Mouse (Mus musculus): Measurements from ENCODE around the gene Zfp945.
"Not testable (repeated sequence)": the region's sequence is repeated elsewhere in the genome, so short reads cannot be mapped to it uniquely, and the experiment has no call there.

Gene Zfp945

DNA sequence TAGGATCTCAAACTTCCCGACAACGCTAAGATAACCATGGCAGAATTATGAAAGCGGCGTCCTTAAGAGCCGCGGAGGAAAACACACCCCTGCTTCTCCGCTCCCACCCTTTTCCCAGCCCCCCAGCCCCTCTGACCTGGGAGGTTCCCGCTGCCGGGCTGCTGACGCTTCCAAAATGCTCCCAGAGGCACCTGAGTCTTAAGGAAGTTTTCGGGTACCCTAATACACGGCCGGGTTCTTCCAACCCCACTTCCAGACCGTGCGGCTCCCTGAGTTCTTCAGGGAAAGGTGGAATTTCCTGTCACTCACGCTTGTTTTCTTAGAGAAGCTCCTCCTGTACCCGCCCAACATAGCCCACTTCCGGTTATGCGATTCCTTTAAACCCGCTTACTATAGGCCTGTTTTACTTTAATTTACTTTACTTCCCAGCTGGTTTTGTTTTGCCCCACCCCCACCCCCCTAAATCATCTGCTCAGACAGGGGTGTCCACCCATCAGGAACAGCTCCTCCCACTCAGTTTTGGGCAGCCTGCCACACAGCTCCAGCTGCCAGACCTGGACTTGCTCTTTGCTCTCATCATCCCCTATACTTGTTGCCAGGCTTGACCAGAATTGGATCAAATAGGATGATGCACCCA is at the start of gene Zfp945:
TSS of gene Zfp945 (minus strand) at position 290 of the 637 bp plus-strand sequence.
- peak within 1 kb of the TSS; percentile 90 for H3K4me3 ChIP-seq (replicated peaks; ENCODE audit: low read length)
- H3K36me3 ChIP-seq (ENCODE audit: insufficient read depth, low read length): peaks cover 32% of the 10 kb centered on the region
- TF ChIP-seq NANOG (IDR thresholded peaks at IDR 0.05; ENCODE audit: borderline replicate concordance, low read length) (no peak), POU5F1 (IDR thresholded peaks at IDR 0.05; ENCODE audit: borderline replicate concordance, low read length) (no peak), CTCF (conservative IDR thresholded peaks at IDR 0.05; ENCODE audit: low read length) (no peak)
- no peaks in the 10 kb centered on the region for H3K9me3 ChIP-seq (ENCODE audit: low read length)
- peaks cover 18% of the 10 kb centered on the region for H3K4me1 ChIP-seq (replicated peaks; ENCODE audit: low read depth, low read length)
- H3K27me3 ChIP-seq (ENCODE audit: insufficient read depth, low read length): no peaks in the 10 kb centered on the region

DNA sequence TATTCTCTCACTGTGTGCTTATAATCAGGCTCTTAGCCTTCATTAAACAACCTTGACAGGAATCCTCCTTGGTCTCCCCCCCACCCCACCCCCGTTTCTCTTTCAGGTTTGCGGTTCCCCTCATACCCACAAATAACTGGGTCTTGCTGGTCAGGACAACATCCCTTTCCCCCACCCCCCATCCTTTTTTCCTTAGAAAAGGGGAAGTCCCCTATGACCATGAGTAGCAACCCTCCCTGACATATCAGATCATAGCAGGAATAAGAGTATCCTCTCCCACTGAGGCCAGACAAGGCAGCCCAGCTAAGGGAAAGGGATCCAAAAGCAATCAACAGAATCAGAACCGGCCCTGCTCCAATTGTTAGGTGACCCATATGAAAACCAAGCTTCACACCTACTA is 21.4 kb upstream of the Zfp945 start:
- no peaks in the 10 kb centered on the region for H3K36me3 ChIP-seq (ENCODE audit: insufficient read depth, low read length)
- TF ChIP-seq CTCF (conservative IDR thresholded peaks at IDR 0.05; ENCODE audit: low read length) (no peak), POU5F1 (IDR thresholded peaks at IDR 0.05; ENCODE audit: borderline replicate concordance, low read length) (no peak), NANOG (IDR thresholded peaks at IDR 0.05; ENCODE audit: borderline replicate concordance, low read length) (no peak)
- no peaks in the 10 kb centered on the region for H3K27me3 ChIP-seq (ENCODE audit: insufficient read depth, low read length)
- H3K4me1 ChIP-seq (replicated peaks; ENCODE audit: low read depth, low read length): peaks cover 9% of the 10 kb centered on the region
- H3K4me3 ChIP-seq (replicated peaks; ENCODE audit: low read length): no peak overlapping the region
- H3K9me3 ChIP-seq (ENCODE audit: low read length): peaks cover 7% of the 10 kb centered on the region; the same call in 1 of the 2 replicates

DNA sequence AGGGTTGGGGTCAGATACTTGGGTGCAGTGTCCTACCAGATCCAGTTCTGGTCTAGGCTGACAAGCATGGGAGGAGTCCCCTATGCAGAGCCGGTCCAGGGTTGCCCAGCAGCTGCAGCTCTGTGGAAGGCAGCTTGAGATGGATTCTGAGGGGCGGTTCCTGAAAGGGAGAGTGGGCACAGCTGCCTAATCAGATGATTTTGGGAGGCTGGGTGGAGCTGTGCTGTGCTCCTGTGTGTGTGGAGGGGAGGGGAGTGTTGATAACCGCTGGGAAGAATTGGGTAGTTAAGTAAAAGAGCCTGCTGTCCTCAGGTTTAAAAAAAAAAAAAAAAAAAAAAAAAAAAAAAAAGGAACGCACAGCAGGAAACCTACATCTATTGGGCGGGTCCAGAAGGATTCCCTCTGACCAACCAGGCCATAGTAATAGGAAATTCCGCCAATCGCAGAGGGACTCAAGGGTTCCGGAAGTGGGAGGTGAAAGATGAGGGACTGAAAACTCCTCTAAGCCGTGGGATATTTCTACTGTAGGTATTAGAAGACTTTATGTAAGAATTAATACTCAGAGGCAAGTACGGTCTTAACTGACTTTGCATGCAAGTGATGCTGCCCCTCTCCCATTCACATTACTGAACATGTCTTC is 17.2 kb upstream of the Zfp945 start:
- no peak overlapping the region; the same call in 1 of the 2 replicates for H3K4me3 ChIP-seq (replicated peaks; ENCODE audit: low read length)
- H3K4me1 ChIP-seq (replicated peaks; ENCODE audit: low read depth, low read length): peaks cover 9% of the 10 kb centered on the region
- no peak for TF ChIP-seq NANOG (IDR thresholded peaks at IDR 0.05; ENCODE audit: borderline replicate concordance, low read length)
- no peak for TF ChIP-seq POU5F1 (IDR thresholded peaks at IDR 0.05; ENCODE audit: borderline replicate concordance, low read length)
- no peak for TF ChIP-seq CTCF (conservative IDR thresholded peaks at IDR 0.05; ENCODE audit: low read length)
- no peaks in the 10 kb centered on the region for H3K36me3 ChIP-seq (ENCODE audit: insufficient read depth, low read length)
- H3K9me3 ChIP-seq (ENCODE audit: low read length): no peaks in the 10 kb centered on the region
- H3K27me3 ChIP-seq (ENCODE audit: insufficient read depth, low read length): no peaks in the 10 kb centered on the region

DNA sequence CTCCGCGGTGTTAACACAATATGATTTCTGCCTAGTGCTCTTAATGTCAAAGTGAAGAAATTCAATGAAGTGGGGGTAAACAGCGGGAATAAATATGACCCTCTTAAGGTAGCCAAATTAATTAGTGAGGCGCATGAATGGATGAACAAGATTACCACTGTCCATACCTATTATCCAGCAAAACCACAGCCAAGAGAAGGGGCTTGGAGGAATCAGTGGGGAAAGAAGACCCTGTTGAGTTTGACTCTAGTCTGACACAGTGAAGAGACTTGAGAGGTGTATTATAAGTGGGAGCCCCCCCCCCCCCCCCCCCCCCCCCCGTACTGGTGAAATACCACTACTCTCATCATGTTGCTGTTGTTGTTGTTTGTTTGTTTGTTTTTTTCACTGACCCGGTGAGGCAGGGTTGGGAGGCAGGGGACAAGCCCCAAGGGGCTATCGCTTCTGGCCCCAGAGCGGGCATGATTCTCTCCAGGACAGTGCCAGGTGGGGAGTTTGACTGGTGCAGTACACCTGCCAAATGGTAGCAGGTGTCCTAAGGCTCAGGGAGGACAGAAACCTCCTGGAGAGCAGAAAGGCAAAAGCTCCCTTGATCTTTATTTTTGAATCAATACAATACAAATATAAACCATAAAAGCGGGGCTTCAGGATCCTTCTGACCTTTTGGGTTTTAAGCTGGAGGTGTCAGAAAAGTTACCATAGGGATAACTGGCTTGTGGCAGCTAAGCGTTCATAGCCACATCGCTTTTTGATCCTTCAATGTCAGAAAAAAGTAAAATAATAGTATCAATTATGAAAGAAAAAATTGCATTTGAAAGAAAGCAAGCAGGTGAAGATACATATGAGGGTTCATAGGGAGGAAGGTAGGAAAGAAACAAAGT is 10.7 kb upstream of the Zfp945 start:
- H3K4me3 ChIP-seq (replicated peaks; ENCODE audit: low read length): peak overlapping the region; percentile 73
- H3K27me3 ChIP-seq (ENCODE audit: insufficient read depth, low read length): no peaks in the 10 kb centered on the region
- H3K4me1 ChIP-seq (replicated peaks; ENCODE audit: low read depth, low read length): peaks cover 4% of the 10 kb centered on the region; the same call in 1 of the 2 replicates
- no peaks in the 10 kb centered on the region for H3K36me3 ChIP-seq (ENCODE audit: insufficient read depth, low read length)
- TF ChIP-seq CTCF (conservative IDR thresholded peaks at IDR 0.05; ENCODE audit: low read length) (no peak), NANOG (IDR thresholded peaks at IDR 0.05; ENCODE audit: borderline replicate concordance, low read length) (no peak), POU5F1 (IDR thresholded peaks at IDR 0.05; ENCODE audit: borderline replicate concordance, low read length) (no peak)
- H3K9me3 ChIP-seq (ENCODE audit: low read length): no peaks in the 10 kb centered on the region

DNA sequence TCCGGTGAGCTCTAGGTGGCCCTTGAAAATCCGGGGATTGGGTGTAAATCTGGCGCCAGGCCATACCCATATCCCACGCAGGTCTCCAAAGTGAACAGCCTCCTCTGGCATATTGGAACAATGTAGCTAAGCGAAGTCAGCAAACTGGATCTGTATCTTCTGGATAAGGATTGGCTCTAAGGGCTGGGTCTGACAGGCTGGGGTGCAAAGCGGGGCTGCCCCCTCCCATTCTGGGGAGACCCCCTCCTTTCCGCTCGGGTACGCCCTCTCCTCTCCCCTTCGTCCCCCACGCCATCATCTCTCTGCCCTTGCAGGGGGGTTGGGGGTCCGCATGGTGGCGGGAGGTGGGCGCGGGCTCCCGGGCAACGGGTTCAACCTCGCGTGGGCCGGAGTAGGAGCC is 9.4 kb upstream of the Zfp945 start:
- Histone ChIP-seq H3K36me3 (ENCODE audit: insufficient read depth, low read length) (no peaks in the 10 kb centered on the region), H3K9me3 (ENCODE audit: low read length) (no peaks in the 10 kb centered on the region), H3K27me3 (ENCODE audit: insufficient read depth, low read length) (no peaks in the 10 kb centered on the region), H3K4me1 (replicated peaks; ENCODE audit: low read depth, low read length) (peaks cover 4% of the 10 kb centered on the region; the same call in 1 of the 2 replicates), H3K4me3 (replicated peaks; ENCODE audit: low read length) (peak overlapping the region; percentile 79)
- TF ChIP-seq POU5F1 (IDR thresholded peaks at IDR 0.05; ENCODE audit: borderline replicate concordance, low read length) (no peak), CTCF (conservative IDR thresholded peaks at IDR 0.05; ENCODE audit: low read length) (no peak), NANOG (IDR thresholded peaks at IDR 0.05; ENCODE audit: borderline replicate concordance, low read length) (no peak)

DNA sequence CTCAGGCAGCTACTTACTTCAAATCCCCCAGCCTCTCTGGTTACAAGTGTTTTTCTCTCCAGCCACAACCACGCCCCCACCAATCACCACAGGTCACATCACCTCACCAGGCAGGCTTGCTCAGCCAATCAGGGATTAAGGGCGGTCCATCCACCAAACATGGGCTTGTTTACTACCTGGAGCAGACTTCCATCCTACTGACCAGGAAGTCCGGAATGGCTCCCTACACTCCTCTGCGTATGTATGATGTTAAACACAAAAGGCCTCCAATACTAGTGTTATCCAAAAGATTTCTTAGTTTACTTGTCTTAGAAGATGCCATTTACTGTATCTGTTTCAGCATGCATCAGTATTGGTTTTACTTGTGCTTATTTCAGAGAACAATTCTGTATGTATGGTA is 8.6 kb upstream of the Zfp945 start:
- H3K4me3 ChIP-seq (replicated peaks; ENCODE audit: low read length): peak overlapping the region; percentile 79
- not testable (repeated sequence) for H3K27me3 ChIP-seq (ENCODE audit: insufficient read depth, low read length); H3K4me1 ChIP-seq (replicated peaks; ENCODE audit: low read depth, low read length); H3K36me3 ChIP-seq (ENCODE audit: insufficient read depth, low read length); H3K9me3 ChIP-seq (ENCODE audit: low read length)

DNA sequence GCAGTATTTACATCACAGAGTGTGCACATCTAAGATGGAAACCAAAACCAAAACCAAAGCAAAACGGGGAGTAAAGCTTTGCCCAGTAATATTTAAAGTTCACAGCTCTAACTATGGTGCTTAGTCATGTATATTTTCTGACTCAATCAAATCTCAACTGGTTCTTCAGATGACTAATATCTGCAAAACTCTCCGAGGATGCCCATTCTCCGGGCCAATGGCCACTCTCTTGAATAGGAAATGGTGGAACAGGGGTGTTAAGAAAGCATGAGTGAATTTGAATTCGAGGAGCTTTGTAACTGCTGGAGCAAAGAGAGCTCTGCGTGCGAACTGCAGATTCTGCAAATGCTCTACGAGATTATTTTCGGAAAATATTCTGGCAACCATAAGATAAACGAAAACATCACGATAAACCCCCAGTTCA is 501 bp downstream of the Zfp945 start:
- Histone ChIP-seq H3K27me3 (ENCODE audit: insufficient read depth, low read length) (no peaks in the 10 kb centered on the region), H3K36me3 (ENCODE audit: insufficient read depth, low read length) (peaks cover 37% of the 10 kb centered on the region), H3K4me3 (replicated peaks; ENCODE audit: low read length) (peak overlapping the region; percentile 90), H3K4me1 (replicated peaks; ENCODE audit: low read depth, low read length) (peaks cover 18% of the 10 kb centered on the region), H3K9me3 (ENCODE audit: low read length) (no peaks in the 10 kb centered on the region)
- TF ChIP-seq CTCF (conservative IDR thresholded peaks at IDR 0.05; ENCODE audit: low read length) (no peak), NANOG (IDR thresholded peaks at IDR 0.05; ENCODE audit: borderline replicate concordance, low read length) (no peak), POU5F1 (IDR thresholded peaks at IDR 0.05; ENCODE audit: borderline replicate concordance, low read length) (no peak)

DNA sequence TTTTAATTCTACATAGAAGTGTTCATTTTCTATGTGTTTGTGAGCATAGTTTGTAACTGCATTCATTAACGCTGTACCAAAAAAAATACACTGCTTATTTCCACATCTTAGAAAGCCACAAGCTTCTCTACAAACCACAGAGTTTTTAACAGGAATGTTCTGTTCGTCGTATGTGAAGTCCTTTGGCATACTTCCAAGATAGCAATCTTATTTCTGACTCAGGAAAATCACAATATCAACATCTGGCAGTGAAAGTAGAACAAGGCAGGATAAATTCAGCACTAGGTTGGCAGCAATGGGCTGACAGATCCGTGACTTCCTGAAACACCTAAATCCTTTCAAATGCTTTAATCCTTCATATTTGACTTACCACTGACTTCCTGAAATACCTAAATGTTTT is 45.8 kb downstream of the Zfp945 start:
- TF ChIP-seq POU5F1 (IDR thresholded peaks at IDR 0.05; ENCODE audit: borderline replicate concordance, low read length) (no peak), CTCF (conservative IDR thresholded peaks at IDR 0.05; ENCODE audit: low read length) (no peak), NANOG (IDR thresholded peaks at IDR 0.05; ENCODE audit: borderline replicate concordance, low read length) (no peak)
- peaks cover 3% of the 10 kb centered on the region for H3K4me1 ChIP-seq (replicated peaks; ENCODE audit: low read depth, low read length)
- no peaks in the 10 kb centered on the region for H3K27me3 ChIP-seq (ENCODE audit: insufficient read depth, low read length)
- H3K36me3 ChIP-seq (ENCODE audit: insufficient read depth, low read length): no peaks in the 10 kb centered on the region
- no peaks in the 10 kb centered on the region for H3K9me3 ChIP-seq (ENCODE audit: low read length)
- H3K4me3 ChIP-seq (replicated peaks; ENCODE audit: low read length): no peak overlapping the region
